Mouse (Mus musculus) G1E (cell line): ENCODE data around the gene Gdf11. TPM values are rescaled to one million over a fixed set of nuclear protein-coding genes. Genes with fewer than 3 reads are reported as not detected.

ENCODE experiments used
- ATAC-seq: 2 replicates; pipeline ENCODE4 v1.8.0; 2016; ENCODE audit warnings: mild to moderate bottlenecking; ENCODE audit not compliant: insufficient number of reproducible peaks, poor library complexity, low FRiP score, severe bottlenecking; ENCODE audit errors: extremely low read depth
- DNase-seq: peaks from one replicate; pipeline ENCODE4 v3.0.0; 2012; ENCODE audit warnings: low spot score
- H3K27me3 ChIP-seq: 2 replicates; pipeline ENCODE4 v1.6.1; 2012; ENCODE audit warnings: mild to moderate bottlenecking, low read length, inconsistent platforms; ENCODE audit not compliant: insufficient read depth
- H3K36me3 ChIP-seq: replicated peaks from 2 replicates; pipeline ENCODE3; 2012; ENCODE audit warnings: mild to moderate bottlenecking, inconsistent platforms
- H3K4me1 ChIP-seq: 2 replicates; pipeline ENCODE4 v1.6.1; 2012; ENCODE audit warnings: low read depth, low read length, inconsistent platforms, mixed read lengths; ENCODE audit not compliant: insufficient read depth
- H3K4me3 ChIP-seq: 2 replicates; pipeline ENCODE4 v1.5.1; 2012; ENCODE audit warnings: low read depth, mild to moderate bottlenecking, inconsistent platforms, low read length, moderate library complexity, mixed read lengths
- H3K9me3 ChIP-seq: replicated peaks from 2 replicates; pipeline ENCODE4 v1.6.1; 2012; ENCODE audit warnings: inconsistent platforms
- CTCF ChIP-seq: IDR thresholded peaks from 2 replicates; pipeline ENCODE4 v1.5.1; 2012; ENCODE audit warnings: low read depth, low read length, inconsistent platforms, mixed read lengths
- GATA1 ChIP-seq: IDR thresholded peaks from 2 replicates; pipeline ENCODE4 v1.6.1; 2012; ENCODE audit warnings: borderline replicate concordance, low read length, inconsistent platforms, mixed read lengths
- GATA2 ChIP-seq: IDR thresholded peaks from 2 replicates; pipeline ENCODE4 v1.6.1; 2012; ENCODE audit warnings: low read depth, low read length, inconsistent platforms, borderline replicate concordance
- POLR2AphosphoS5 ChIP-seq: IDR thresholded peaks from 2 replicates; pipeline ENCODE4 v1.6.1; 2012; ENCODE audit warnings: low read depth, low read length, inconsistent platforms; ENCODE audit not compliant: insufficient replicate concordance
- TAL1 ChIP-seq: conservative IDR thresholded peaks from 2 replicates; pipeline ENCODE4 v1.6.1; 2012; ENCODE audit warnings: low read depth, low read length, inconsistent platforms, mixed read lengths
- polyA plus RNA-seq: library from polyadenylated mRNA; stranded (reverse); fragments of >175 nt; gene quantifications from 2 replicates; pipeline ENCODE4 v1.2.3, GENCODE M21; 2012
- total RNA-seq, 2 experiments: library from RNA; stranded (forward) in 1 of 2; stranded (reverse) in 1 of 2; fragments of 200-1000 nt in 1 of 2; fragments of >200 nt in 1 of 2; fragmentation: Nextera tagmentation in 1 of 2; gene quantifications; 2 replicates each; pipeline ENCODE4 v1.2.3; 2014 to 2017

The Gdf11 gene
- total RNA-seq (2014; fragmentation: Nextera tagmentation) (not detected in 2 replicates), total RNA-seq (2017) (under 0.01 TPM in 1 of 2 replicates, not detected in the other), polyA plus RNA-seq (0.02 TPM in 2 replicates)

DNA sequence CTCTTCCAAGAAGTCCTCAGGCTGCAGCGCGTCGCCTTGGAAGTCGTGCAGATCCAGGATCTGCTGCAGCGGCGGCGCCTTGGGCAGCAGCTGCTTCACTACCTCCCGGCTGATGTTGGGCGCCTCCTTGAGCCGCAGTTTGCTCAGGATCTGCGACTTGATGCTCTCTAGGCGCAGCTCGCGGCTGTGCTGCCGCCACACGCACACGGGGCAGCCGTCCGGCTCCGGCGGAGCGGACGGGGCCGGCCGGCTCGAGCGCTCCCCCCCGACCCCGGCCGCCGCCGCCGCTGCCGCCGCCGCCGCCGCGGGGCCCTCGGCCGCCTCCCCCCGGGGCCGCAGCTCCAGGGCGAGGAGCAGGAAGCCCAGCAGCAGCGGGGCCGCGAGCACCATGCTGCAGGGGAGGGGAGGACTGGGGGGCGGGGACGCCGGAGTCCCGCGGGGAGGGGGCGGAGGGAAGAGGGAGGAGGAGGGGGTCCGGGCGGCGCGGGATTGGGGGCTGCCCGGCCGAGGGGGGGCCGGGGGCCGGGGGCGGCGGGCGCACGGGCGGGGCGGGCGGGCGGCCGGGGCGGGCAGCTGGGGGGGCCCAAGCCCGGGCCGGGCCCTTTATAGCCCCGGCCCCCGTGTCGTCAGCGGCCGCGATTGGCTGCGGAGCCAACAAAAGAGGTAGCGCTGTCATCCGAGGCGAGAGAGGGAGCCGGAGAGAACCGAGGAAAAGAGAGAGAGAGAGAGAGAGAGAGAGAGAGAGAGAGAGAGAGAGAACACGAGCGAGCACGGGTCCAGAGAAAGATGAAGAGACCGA is at the start of gene Gdf11:
TSS of gene Gdf11 (minus strand) at position 423 of the 799 bp plus-strand sequence.
- DNase-seq (no peak), ATAC-seq (no peak)
- peaks cover 29% of the 10 kb centered on the region for H3K4me1 ChIP-seq
- H3K27me3 ChIP-seq: peaks cover 62% of the 10 kb centered on the region
- TF ChIP-seq CTCF: no peak
- no peak for TF ChIP-seq GATA2
- TF ChIP-seq TAL1: no peak
- no peak for TF ChIP-seq GATA1
- TF ChIP-seq POLR2AphosphoS5: no peak
- H3K36me3 ChIP-seq: no peaks in the 10 kb centered on the region
- peak within 1 kb of the TSS; percentile 66; the same call in 1 of the 2 replicates for H3K4me3 ChIP-seq
- no peaks in the 10 kb centered on the region for H3K9me3 ChIP-seq

GRCm38 (mm10) chr10:128940475-128941061 is 49.0 kb upstream of the Gdf11 start:
- Histone ChIP-seq H3K4me3 (no peak overlapping the region), H3K27me3 (peaks cover 24% of the 10 kb centered on the region), H3K36me3 (no peaks in the 10 kb centered on the region), H3K9me3 (no peaks in the 10 kb centered on the region), H3K4me1 (no peaks in the 10 kb centered on the region; the same call in 1 of the 2 replicates)
- DNase-seq (no peak), ATAC-seq (no peak)
- TF ChIP-seq TAL1: no peak
- no peak for TF ChIP-seq GATA2
- no peak for TF ChIP-seq CTCF
- TF ChIP-seq POLR2AphosphoS5: no peak
- no peak for TF ChIP-seq GATA1

GRCm38 (mm10) chr10:128938974-128939373 is 47.5 kb upstream of the Gdf11 start:
- Histone ChIP-seq H3K27me3 (peaks cover 38% of the 10 kb centered on the region), H3K4me1 (no peaks in the 10 kb centered on the region; the same call in 1 of the 2 replicates), H3K4me3 (no peak overlapping the region), H3K36me3 (no peaks in the 10 kb centered on the region), H3K9me3 (no peaks in the 10 kb centered on the region)
- TF ChIP-seq GATA2: no peak
- no peak for TF ChIP-seq POLR2AphosphoS5
- no peak for TF ChIP-seq GATA1
- TF ChIP-seq CTCF: no peak
- no peak for TF ChIP-seq TAL1
- DNase-seq (no peak), ATAC-seq (no peak)

- Histone ChIP-seq H3K36me3 (no peaks in the 10 kb centered on the region), H3K4me3 (no peak overlapping the region), H3K9me3 (no peaks in the 10 kb centered on the region), H3K4me1 (no peaks in the 10 kb centered on the region; the same call in 1 of the 2 replicates), H3K27me3 (peaks cover 43% of the 10 kb centered on the region)
- ATAC-seq: no peak
- no peak for DNase-seq
- TF ChIP-seq TAL1: no peak
- no peak for TF ChIP-seq GATA2
- TF ChIP-seq POLR2AphosphoS5: no peak
- no peak for TF ChIP-seq CTCF
- TF ChIP-seq GATA1: no peak
Measured at GRCm38 (mm10) chr10:128938457-128938856, 46.9 kb upstream of the Gdf11 start.

- no peaks in the 10 kb centered on the region for H3K36me3 ChIP-seq
- TF ChIP-seq GATA2 (no peak), GATA1 (no peak), CTCF (no peak), TAL1 (no peak), POLR2AphosphoS5 (no peak)
- H3K27me3 ChIP-seq: peaks cover 49% of the 10 kb centered on the region
- no peak for DNase-seq
- no peaks in the 10 kb centered on the region for H3K9me3 ChIP-seq
- no peaks in the 10 kb centered on the region; the same call in 1 of the 2 replicates for H3K4me1 ChIP-seq
- ATAC-seq: no peak
- H3K4me3 ChIP-seq: no peak overlapping the region
Measured at GRCm38 (mm10) chr10:128937756-128938390, 46.4 kb upstream of the Gdf11 start.
